ENCODE assay signal across 8 mouse cellular contexts in the genomic region with DNA sequence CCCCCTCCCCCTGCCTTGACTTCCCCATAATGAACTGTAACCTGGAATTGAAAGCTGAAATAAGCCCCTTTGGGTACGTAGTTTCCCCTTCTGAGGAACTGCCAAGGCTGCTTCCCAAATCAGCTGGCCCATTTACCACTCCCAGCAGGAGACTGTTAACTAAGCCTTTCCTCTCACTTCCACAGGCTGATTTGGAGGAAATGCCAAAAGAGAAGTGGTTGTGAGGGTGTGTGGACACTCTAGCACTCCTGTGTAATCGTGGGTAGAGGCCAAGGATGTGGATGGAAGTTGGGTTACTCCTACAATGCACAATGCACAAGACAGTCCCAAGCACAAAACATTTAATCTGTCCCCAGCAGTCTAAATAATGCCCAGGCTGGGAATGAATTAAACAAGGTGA. TPM values are rescaled to one million over a fixed set of nuclear protein-coding genes. Genes with fewer than 3 reads are reported as not detected.
DNase-seq lines count a peak whose midpoint lies in the region; ATAC-seq and TF ChIP-seq lines count a peak whose summit lies in the region.

No protein-coding gene starts in this region.

- no peak overlapping the region for H3K9ac ChIP-seq in midbrain, embryonic 11.5 days (ENCODE audit: low read length)
- H3K9ac ChIP-seq in midbrain, postnatal 0 days (replicated peaks; ENCODE audit: low read length, poor library complexity, severe bottlenecking), result no peak overlapping the region
- H3K9ac ChIP-seq in liver, embryonic 12.5 days, result no peak overlapping the region

- H3K9me3 ChIP-seq in midbrain, embryonic 11.5 days (ENCODE audit: control insufficient read depth, low read length), result no peaks in the 10 kb centered on the region
- no peaks in the 10 kb centered on the region; the same call in 1 of the 2 replicates for H3K9me3 ChIP-seq in midbrain, postnatal 0 days (ENCODE audit: low read length)
- H3K9me3 ChIP-seq in liver, embryonic 12.5 days (replicated peaks), result 0 out of 2 replicates have a peak, but pooled peaks cover 6% of the 10 kb centered on the region

- peak overlapping the region; percentile 92 for H3K27ac ChIP-seq in gastrocnemius, adult 2 months
- no peak overlapping the region for H3K27ac ChIP-seq in midbrain, embryonic 11.5 days (ENCODE audit: low read depth, low read length)
- H3K27ac ChIP-seq in midbrain, postnatal 0 days (ENCODE audit: low read depth, low read length), result no peak overlapping the region
- no peak overlapping the region for H3K27ac ChIP-seq in liver, embryonic 12.5 days
- H3K27ac ChIP-seq in small intestine, adult 2 months (ENCODE audit: insufficient read depth, low read depth, low read length), result peak overlapping the region; percentile 48

- H3K4me2 ChIP-seq in midbrain, embryonic 11.5 days, result no peak overlapping the region
- no peak overlapping the region for H3K4me2 ChIP-seq in midbrain, postnatal 0 days (ENCODE audit: low read depth, low read length, poor library complexity, severe bottlenecking)
- peak overlapping the region; percentile 78 for H3K4me2 ChIP-seq in liver, embryonic 12.5 days

- DNase-seq in gastrocnemius, adult 2 months, result no peak
- no peak for DNase-seq in gastrocnemius, postnatal 4 days (ENCODE audit: low spot score in 2 of 2)
- peak; percentile 79 for DNase-seq in midbrain, embryonic 11.5 days (ENCODE audit: low spot score, missing footprints)
- no peak for DNase-seq in midbrain, postnatal 0 days (ENCODE audit: low spot score)
- no peak for DNase-seq in left cerebral cortex, adult 18-20 months (ENCODE audit: low spot score in 2 of 2)

- WGBS in midbrain, embryonic 11.5 days, result 63% methylated on average over 2 of the region's 2 CpGs
- WGBS in midbrain, postnatal 0 days, result 58% methylated on average over 2 of the region's 2 CpGs
- 30% methylated on average over 2 of the region's 2 CpGs for WGBS in liver, embryonic 12.5 days (ENCODE audit: insufficient replicate concordance)
- 69% methylated on average over 2 of the region's 2 CpGs for WGBS in small intestine, adult 2 months

- H3K4me1 ChIP-seq in midbrain, embryonic 11.5 days (ENCODE audit: control insufficient read depth, insufficient read depth, low read length), result peaks cover 4% of the 10 kb centered on the region
- H3K4me1 ChIP-seq in midbrain, postnatal 0 days (ENCODE audit: insufficient read depth, low read length), result peaks cover 5% of the 10 kb centered on the region; the same call in 1 of the 2 replicates
- peaks cover 50% of the 10 kb centered on the region for H3K4me1 ChIP-seq in liver, embryonic 12.5 days
- H3K4me1 ChIP-seq in small intestine, adult 2 months (ENCODE audit: control insufficient read depth, insufficient read depth, insufficient read length, low read length), result peaks cover 9% of the 10 kb centered on the region; the same call in 1 of the 2 replicates

- no peaks in the 10 kb centered on the region for H3K36me3 ChIP-seq in midbrain, embryonic 11.5 days (ENCODE audit: control insufficient read depth, insufficient read depth, low read length)
- H3K36me3 ChIP-seq in midbrain, postnatal 0 days (ENCODE audit: insufficient read depth, low read length), result no peaks in the 10 kb centered on the region
- no peaks in the 10 kb centered on the region for H3K36me3 ChIP-seq in liver, embryonic 12.5 days
- H3K36me3 ChIP-seq in small intestine, adult 2 months (ENCODE audit: control insufficient read depth, insufficient read depth, low read length), result no peaks in the 10 kb centered on the region

- H3K4me3 ChIP-seq in gastrocnemius, adult 2 months, result peak overlapping the region; percentile 75
- H3K4me3 ChIP-seq in midbrain, embryonic 11.5 days (ENCODE audit: low read depth, low read length), result no peak overlapping the region
- no peak overlapping the region for H3K4me3 ChIP-seq in midbrain, postnatal 0 days (ENCODE audit: low read depth, low read length)
- H3K4me3 ChIP-seq in liver, embryonic 12.5 days, result no peak overlapping the region
- no peak overlapping the region for H3K4me3 ChIP-seq in small intestine, adult 2 months (ENCODE audit: low read depth, low read length)

- H3K27me3 ChIP-seq in midbrain, embryonic 11.5 days (ENCODE audit: control insufficient read depth, insufficient read depth, low read length), result peaks cover 3% of the 10 kb centered on the region
- H3K27me3 ChIP-seq in midbrain, postnatal 0 days (ENCODE audit: insufficient read depth, low read length), result peaks cover 5% of the 10 kb centered on the region; the same call in 1 of the 2 replicates
- H3K27me3 ChIP-seq in liver, embryonic 12.5 days (replicated peaks), result peaks cover 22% of the 10 kb centered on the region
- H3K27me3 ChIP-seq in small intestine, adult 2 months (ENCODE audit: control insufficient read depth, insufficient read depth, low read length), result no peaks in the 10 kb centered on the region

- intact Hi-C loops in gastrocnemius, adult 2 months (cut with DNase I), result loop anchor here (2.0 kb wide), 1 partner anchor 43 kb away; no protein-coding TSS in a partner anchor

- no peak for ATAC-seq in midbrain, embryonic 11.5 days (ENCODE audit: low FRiP score)
- ATAC-seq in midbrain, postnatal 0 days (ENCODE audit: low FRiP score), result no peak
- no peak for ATAC-seq in liver, embryonic 12.5 days
- no peak for ATAC-seq in activated CD4-positive, CD25-positive, alpha-beta regulatory T cell, adult 4 months

- TF ChIP-seq CTCF in gastrocnemius, adult 2 months (IDR thresholded peaks at IDR 0.05), result no peak
- TF ChIP-seq CTCF in midbrain, postnatal 0 days (IDR thresholded peaks at IDR 0.05), result no peak
- TF ChIP-seq CTCF in small intestine, adult 2 months (IDR thresholded peaks at IDR 0.05; ENCODE audit: extremely low read depth, insufficient read length, insufficient replicate concordance, low read depth, low read length), result no peak

- TF ChIP-seq POLR2A in small intestine, adult 2 months (IDR thresholded peaks at IDR 0.05; ENCODE audit: low read depth, low read length), result no peak

RNA-seq across cellular contexts. Expression of gene Rin3, which starts 0.7 kb away (rescaled TPM):
- 10 to 100 TPM in 1 of 2 experiments, 1 to 10 TPM in 1; 6.4 to 14.3 TPM for total RNA-seq in gastrocnemius, adult 2 months (2021)
- total RNA-seq in gastrocnemius, postnatal 4 days (2021), result 10 to 100 TPM; 29.7 to 33.1 TPM
- polyA plus RNA-seq in midbrain, embryonic 11.5 days (2014; fragmentation: Nextera tagmentation; extraction: Ambion mirVana), result 3.3 and 4.8 TPM in 2 replicates
- 3.7 and 5.9 TPM in 2 replicates for total RNA-seq in midbrain, postnatal 0 days (2014; rRNA removed)
- 1.6 and 1.8 TPM in 2 replicates for polyA plus RNA-seq in midbrain, postnatal 0 days (2015; fragmentation: Nextera tagmentation; extraction: Ambion mirVana)
- 5.8 and 10.3 TPM in 2 replicates for polyA plus RNA-seq in liver, embryonic 12.5 days (2016; fragmentation: Nextera tagmentation; extraction: Ambion mirVana)
- polyA plus RNA-seq in small intestine, adult 2 months (2012; rRNA removed), result 5.9 and 10.7 TPM in 2 replicates
- 1 to 10 TPM; 3.5 to 4.2 TPM for total RNA-seq in left cerebral cortex, adult 18-20 months (2021)
- 10 to 100 TPM; 41.7 to 60.6 TPM for polyA plus RNA-seq in activated CD4-positive, CD25-positive, alpha-beta regulatory T cell, adult 4 months (2017; shearing (Covaris generic))

Comparison
In these comparisons a context has a peak if more than half of its experiments do, and no peak if none do; other contexts are left out.
1. H3K27ac ChIP-seq: peak in gastrocnemius, adult 2 months (single experiment) and small intestine, adult 2 months (single experiment); none in midbrain, embryonic 11.5 days (single experiment), midbrain, postnatal 0 days (single experiment) and liver, embryonic 12.5 days (single experiment).